Mouse (Mus musculus) CD4-positive, CD25-positive, alpha-beta regulatory T cell, adult 2 months (primary cell): Measurements from ENCODE around the gene Nop56.
A peak's percentile ranks its signal among the peaks of the same experiment; 100 is the strongest.

Experiments used
- DNase-seq: peaks from one replicate; pipeline ENCODE4 v3.0.0-alpha.2; 2012; ENCODE audit warnings: low read depth, low spot score

Gene Nop56

DNA sequence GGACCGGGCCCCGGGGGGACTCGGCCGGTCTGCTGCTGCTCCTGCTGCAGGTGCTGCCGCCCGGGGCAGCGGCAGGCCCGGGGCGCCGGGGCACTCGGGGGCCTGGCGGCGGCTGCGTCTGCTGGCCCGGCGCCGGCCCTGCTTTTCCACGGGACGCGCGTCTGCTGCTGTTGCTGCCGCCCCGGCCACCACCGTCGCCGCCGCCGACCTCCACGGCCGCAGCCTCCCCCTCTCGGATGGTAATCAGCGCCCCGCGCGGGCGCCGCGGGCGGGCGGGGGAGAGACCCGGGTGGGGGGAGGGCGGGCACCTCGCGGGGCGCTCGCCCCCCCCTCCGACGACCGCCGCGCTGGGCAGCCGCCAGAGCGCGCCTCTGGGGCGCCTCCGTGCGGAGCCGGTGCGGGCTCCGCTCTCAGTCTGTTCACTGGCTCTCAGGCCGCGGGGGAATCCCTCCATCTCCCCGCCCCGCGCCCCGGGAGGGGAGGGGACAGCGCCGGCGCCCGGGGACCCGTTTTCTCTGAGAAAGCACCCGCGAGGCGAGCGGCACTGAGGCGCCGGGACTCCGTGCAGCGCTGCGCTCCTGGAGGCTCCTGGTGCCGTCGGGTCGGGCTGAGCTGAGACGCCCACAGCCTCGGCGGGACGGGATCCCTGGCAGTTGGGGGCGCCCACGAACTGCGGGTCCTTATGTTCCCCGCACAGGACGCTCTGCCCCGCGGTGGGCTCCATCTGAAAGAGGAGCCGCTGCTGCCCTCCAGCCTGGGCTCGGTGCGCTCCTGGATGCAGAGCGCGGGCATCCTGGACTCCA is 21.3 kb downstream of the Nop56 start:
- peak; percentile 56 for DNase-seq

GRCm38 (mm10) chr2:130296134-130296745 is 22.0 kb downstream of the Nop56 start:
- DNase-seq, result no peak

- no peak for DNase-seq
Measured at GRCm38 (mm10) chr2:130297580-130297979, 23.4 kb downstream of the Nop56 start.

DNA sequence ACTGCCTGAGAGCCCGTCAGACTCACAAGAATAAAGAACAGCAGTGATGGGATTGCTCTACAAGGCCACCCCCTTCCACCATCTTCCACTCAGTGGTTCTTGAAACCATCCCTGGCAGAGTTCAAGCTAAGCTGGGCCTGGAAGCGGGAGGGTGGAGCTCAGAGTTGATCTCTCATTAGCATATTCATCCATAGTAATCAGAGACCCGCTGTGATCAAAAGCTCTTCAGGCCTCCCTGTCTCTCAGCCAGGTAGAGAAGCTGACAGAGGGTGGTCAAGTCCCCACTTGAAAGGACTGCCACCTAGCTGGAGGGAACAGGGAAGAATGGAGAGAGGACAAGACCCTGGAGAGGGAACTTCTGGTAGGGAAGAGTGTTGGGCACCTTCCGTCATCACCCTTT is 28.8 kb downstream of the Nop56 start:
- DNase-seq, result no peak

DNA sequence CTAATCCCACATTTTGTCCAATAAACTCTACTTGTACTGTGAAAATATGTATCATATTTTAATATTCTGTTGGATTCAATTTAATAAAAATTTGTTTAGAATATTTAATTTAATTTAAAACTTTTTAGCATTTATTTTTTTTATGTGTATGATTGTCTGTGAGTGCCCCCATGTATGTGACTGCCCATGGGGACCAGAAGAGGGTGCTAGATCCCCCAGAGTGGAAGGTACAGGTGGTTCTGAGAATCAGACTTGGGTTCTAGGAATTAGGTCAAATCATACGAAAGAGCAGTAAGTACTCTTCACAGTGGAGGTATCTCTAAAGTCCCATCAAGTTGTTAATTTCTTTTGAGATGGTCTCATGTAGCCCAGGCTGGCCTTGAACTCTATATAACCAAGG is 52.8 kb downstream of the Nop56 start:
- DNase-seq, result no peak
